Mouse (Mus musculus) neutrophil, adult 5-6 weeks (primary cell): ENCODE data around the gene Kcnk16. TPM values are rescaled to one million over a fixed set of nuclear protein-coding genes. Genes with fewer than 3 reads are reported as not detected.

Experiments used
- total RNA-seq: library from RNA; stranded (forward); fragments of 200-1000 nt; gene quantifications from 2 replicates; pipeline ENCODE4 v1.2.3, GENCODE M21; 2017

Gene Kcnk16
- total RNA-seq, 1 experiment from 2014 or later: not detected

Other genes starting within 250 kb of the Kcnk16 start
- 1.7 and 3.8 TPM in 2 replicates for gene Saysd1, start 130.7 kb downstream of the Kcnk16 start, total RNA-seq
- 9.0 and 12.6 TPM in 2 replicates for gene Kcnk5, start 87.4 kb downstream of the Kcnk16 start, total RNA-seq
- gene Nudt13, start 25.5 kb upstream of the Kcnk16 start, total RNA-seq: 9.5 and 12.1 TPM in 2 replicates
- 35.0 and 35.8 TPM in 2 replicates for gene Ecd, start 78.9 kb upstream of the Kcnk16 start, total RNA-seq
- gene Fam149b, start 79.0 kb upstream of the Kcnk16 start, total RNA-seq: 58.0 and 59.8 TPM in 2 replicates
- gene Dnajc9, start 119.7 kb upstream of the Kcnk16 start, total RNA-seq: 179 and 180 TPM in 2 replicates
- gene Mrps16, start 124.4 kb upstream of the Kcnk16 start, total RNA-seq: 23.1 and 30.7 TPM in 2 replicates
- gene Cfap70, start 183.0 kb upstream of the Kcnk16 start, total RNA-seq: not detected in 2 replicates
- 83.6 and 84.7 TPM in 2 replicates for gene Anxa7, start 210.9 kb upstream of the Kcnk16 start, total RNA-seq
- gene Mss51, start 227.7 kb upstream of the Kcnk16 start, total RNA-seq: 2.9 and 3.7 TPM in 2 replicates